Mouse (Mus musculus): Measurements from ENCODE around the gene Acaca.

DNA sequence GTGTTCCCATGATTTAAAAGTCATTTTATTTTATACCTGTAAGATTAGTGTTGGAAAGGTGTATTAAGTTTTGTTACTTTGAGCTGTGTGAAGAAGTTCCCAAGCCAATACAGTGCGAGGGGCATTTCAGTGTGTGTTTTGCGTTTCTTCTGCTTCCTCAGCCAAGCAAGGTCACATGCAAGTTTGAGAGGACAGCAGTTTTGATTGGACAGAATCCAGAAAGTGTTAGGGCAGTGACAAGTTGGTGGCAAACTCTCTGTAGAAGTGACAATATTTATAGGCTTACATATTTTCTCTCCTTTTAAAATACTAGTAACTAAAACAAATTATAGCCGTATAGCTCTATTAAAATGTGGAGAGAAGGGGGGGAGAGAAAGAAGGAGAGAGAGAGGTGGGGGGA, 161.3 kb downstream of the Acaca start:
- TF ChIP-seq CTCF (IDR thresholded peaks at IDR 0.05; ENCODE audit: borderline replicate concordance, insufficient read depth, low read length) (no peak), POLR2A (IDR thresholded peaks at IDR 0.05; ENCODE audit: low read depth, low read length) (no peak)

Data from embryonic fibroblast, embryonic 13.5 days (primary cell).